ENCODE assay signal across 23 mouse cellular contexts in the genomic region with DNA sequence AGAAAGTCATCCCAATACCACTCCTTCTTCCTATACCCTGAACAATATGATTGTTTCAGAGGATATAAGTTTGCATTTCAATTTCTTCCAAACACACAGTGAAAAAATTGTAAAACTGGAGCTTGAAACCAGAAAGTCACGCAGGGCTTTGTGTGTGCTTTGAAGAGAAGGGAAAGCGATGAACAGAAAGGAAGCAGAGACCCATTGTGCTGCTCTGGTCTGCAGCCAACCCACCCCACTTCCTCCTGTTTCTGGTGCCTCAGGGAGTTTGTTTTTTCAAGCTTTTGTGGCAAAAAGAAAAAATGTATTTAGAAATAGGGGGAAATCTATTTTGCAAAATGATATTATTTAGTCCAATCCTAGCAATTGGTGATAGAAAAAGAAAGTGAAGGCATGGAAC.
A peak's percentile ranks its signal among the peaks of the same experiment; 100 is the strongest.
DNase-seq lines count a peak whose midpoint lies in the region; ATAC-seq lines count a peak whose summit lies in the region.
"Had no signal": no experiment of that assay in that cellular context is flagged by ENCODE, and none has a peak within 500 bp of the region (broad histone marks: within the 10 kb centered on the region; RNA-seq: fewer than 3 reads in every experiment).

No protein-coding gene starts in this region.

- DNase-seq in kidney, postnatal 10 days, result peak; percentile 4
- DNase-seq in kidney, postnatal 36 days, result no peak
- DNase-seq in Muller cell, postnatal 12 days (ENCODE audit: inconsistent ontology term), result peak; percentile 12
- DNase-seq in urinary bladder, adult 2 months (ENCODE audit: low spot score), result no peak
- no peak for DNase-seq in thymus, postnatal 10 days (ENCODE audit: low spot score in 2 of 2)
- DNase-seq: adrenal gland, postnatal 10 days; adrenal gland, postnatal 36 days; cerebellum, adult 11 months; cerebellum, adult 2 months; cerebellum, adult 9-11 months; cerebellum, postnatal 25 days; gastrocnemius, adult 2 months; gastrocnemius, postnatal 14 days; heart, adult 18-20 months; heart, postnatal 14 days; heart, postnatal 4 days; kidney, adult 11 months had no signal

- ATAC-seq in hematopoietic stem cell, adult 5-6 weeks (replicated peaks in 1 of 2; ENCODE audit: insufficient read depth in 1 of 2, low FRiP score in 2 of 2, low TSS enrichment in 1 of 2, low read depth in 1 of 2, poor library complexity in 2 of 2, severe bottlenecking in 2 of 2), result peak; percentile 51 to 87; a peak in 3 of 4 replicates
- ATAC-seq: CD4-positive, CD25-positive, alpha-beta regulatory T cell, adult 4 months; forebrain, embryonic 16.5 days; hindbrain, embryonic 16.5 days; intestine, embryonic 15.5 days; Patski had no signal

Comparison
In these comparisons a context has a peak if more than half of its experiments do, and no peak if none do; other contexts are left out.
1. DNase-seq: peak in kidney, postnatal 10 days (single experiment) and Muller cell, postnatal 12 days (single experiment); none in kidney, postnatal 36 days (0 of 2), urinary bladder, adult 2 months (single experiment) and thymus, postnatal 10 days (0 of 2).